Mouse (Mus musculus) cerebellum, postnatal 10 days (tissue): ENCODE data around the gene Cryaa.
"Not testable (repeated sequence)": the region's sequence is repeated elsewhere in the genome, so short reads cannot be mapped to it uniquely, and the experiment has no call there.

Experiments
- DNase-seq, 2 experiments: peaks; one replicate each; pipeline ENCODE4 v3.0.0; 2021; ENCODE audit warnings: mixed read lengths in 2 of 2

Gene Cryaa

DNA sequence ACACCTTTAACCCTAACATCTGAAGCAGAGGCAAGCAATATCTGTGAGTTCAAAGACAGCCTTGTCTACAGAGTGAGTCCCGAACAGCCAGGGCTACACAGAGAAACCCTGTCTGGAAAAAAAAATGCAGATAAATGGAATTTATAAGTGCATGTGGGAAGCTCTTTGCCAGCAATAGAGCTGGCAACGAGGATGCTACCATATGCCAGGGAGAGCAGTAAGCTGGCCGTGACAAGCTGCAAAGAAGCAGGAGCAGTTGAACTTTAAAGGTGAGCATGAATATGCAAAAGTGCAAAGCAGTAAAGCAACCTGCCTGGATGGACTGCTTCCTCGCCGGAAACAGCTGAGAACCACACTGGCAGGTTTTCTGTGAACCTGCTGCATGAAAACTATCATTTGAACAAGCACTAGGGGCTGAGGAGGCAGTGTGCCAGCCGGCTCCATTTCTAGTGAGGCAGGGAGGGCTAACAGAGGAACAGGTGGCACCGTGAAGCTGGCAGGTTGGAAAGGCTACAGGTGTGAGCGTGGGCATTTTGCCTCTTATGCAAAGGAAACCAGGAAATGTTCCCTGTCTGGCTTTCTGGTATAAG is 16.9 kb upstream of the Cryaa start:
- peak; percentile 87 to 88 for DNase-seq

- peak in 1 of 2 experiments; percentile 43 for DNase-seq
These were observed 14.8 kb upstream of the Cryaa start for GRCm38 (mm10) chr17:31662855-31663254.

- DNase-seq: peak; percentile 90
These were observed 12.8 kb upstream of the Cryaa start for GRCm38 (mm10) chr17:31664760-31665159.

- DNase-seq: no peak
These were observed 9.3 kb upstream of the Cryaa start for GRCm38 (mm10) chr17:31668306-31668705.

DNA sequence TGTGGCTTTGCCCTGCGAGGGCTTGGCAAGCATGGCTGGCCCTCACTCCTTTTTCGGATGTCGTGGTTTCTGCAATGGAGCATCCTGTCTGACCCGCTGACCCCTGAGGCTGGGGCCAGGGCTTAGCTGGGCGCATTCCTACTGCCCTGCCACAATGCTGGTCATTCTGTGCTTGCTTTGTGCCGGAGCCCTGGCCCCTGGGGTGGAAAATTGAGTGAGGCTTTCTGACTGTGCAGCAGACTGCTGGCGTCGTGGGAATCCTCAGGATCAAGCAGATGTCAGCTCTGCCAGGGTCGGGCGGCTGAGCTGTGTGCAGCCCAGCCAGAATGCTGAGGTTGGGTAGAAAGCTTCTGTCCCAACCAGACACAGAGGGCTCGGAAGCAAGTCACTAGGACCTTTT is 7.4 kb upstream of the Cryaa start:
- DNase-seq: peak; percentile 46 to 66

DNA sequence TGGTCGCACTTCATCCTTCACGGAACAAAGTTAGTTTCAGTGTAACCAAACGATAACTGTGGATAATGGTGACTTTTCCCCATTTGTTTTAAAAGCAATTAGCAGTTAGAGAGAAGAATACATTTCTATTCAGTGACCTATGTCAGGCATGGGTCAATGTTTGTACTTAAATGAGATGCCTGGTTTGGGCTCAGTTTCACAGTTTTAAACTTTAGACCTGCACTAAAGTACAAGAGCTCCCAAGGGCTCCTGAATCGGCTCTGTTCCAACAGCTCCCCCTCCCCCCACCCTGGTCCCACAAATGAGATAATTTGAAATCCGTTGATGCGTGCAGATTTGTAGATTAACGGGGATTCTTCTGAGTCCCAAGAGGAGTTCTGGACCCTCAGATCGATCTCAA is 5.9 kb upstream of the Cryaa start:
- no peak for DNase-seq

GRCm38 (mm10) chr17:31672279-31672678 is 5.3 kb upstream of the Cryaa start:
- no peak for DNase-seq

DNA sequence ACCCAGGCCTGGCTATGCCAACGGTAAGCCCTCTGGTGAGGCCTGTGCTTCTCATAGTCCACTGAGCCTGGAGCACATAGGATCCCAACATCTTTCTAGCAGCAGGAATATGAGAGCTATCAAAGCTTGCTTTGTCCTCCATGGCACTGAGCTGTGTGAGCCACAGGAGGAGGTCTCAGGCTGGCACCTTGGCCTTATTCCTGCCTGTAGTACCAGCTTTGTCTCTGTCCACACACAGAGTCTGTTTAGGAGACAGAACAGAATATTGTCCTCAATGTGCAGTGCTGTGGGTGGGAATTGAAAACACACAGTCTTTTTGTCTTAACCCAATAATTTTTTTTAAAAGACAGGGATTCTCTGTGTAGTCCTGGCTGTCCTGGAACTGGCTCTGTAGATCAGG is 3.2 kb upstream of the Cryaa start:
- no peak for DNase-seq

DNA sequence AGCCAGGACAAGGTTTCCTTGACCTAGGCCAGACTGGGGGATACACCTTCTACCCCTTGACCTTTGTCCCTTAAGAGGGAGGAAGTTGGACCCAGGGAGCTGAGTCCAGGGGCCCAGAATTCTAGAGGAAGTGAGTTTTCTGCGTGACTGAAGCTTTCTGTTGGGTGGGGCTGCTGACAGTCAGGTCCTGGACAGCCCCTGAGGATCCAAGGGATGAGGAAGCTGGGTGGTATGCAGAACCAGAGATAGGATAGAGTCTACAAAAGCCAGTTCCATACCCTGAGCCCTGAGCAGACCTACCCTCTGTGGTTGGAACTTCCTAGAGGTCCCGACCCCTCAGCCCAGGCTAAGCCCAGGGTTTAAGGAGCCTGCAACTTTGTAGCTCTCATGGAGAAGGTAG is 2.8 kb downstream of the Cryaa start:
- no peak for DNase-seq

DNA sequence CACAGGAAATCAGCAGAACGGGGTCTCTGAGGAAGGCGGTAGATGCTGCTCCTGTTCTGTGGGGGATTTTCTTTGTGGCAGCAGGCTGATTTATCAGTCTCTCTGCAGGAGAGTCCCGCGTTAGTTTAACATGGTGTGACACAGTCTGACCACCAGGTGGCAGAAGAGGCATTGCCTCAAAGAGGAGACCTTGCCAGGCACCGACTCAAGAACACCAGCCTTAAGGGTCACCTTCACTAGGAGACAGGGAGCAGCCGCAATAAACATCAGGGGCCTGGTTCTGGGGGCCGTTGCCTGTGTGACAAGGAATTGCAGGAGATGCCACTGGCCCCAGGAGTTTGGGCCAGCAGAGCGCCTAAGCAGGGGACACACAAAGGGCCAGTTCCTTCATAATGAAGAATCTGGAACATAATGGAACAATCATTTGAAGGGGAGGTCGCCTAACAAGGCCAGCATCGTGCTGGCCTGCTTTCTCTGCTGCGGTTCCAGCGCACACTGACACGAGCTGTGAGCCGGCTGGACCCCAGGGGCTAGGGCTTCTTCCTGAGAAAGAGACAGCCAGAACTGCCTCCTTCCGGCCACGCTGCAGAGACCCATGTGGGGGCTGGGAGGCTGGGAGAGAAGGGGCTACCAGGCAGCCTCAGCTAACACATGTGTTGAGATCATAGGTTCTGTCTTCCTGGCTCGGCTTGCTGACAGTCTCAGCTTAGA is 8.1 kb downstream of the Cryaa start:
- peak; percentile 93 to 94 for DNase-seq

DNA sequence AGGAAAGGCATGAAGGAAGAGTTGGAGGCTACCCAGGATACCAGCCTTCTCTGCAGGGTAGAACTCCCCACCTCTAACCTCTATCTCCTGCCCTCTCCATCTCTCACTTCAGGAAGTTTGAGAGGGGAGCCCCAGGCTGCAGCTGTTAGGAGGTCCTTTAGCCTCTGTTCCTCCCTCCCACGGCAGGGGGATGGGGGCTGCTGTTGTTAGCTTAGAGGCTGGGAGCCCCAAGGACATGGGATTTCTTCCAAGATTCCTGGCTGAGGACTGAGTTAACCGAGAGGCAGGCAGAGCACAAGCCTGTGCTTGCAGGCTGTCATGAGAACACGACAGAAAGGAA is 8.6 kb downstream of the Cryaa start:
- DNase-seq: peak in 1 of 2 experiments; percentile 28

GRCm38 (mm10) chr17:31688112-31688511 is 10.5 kb downstream of the Cryaa start:
- no peak for DNase-seq

DNA sequence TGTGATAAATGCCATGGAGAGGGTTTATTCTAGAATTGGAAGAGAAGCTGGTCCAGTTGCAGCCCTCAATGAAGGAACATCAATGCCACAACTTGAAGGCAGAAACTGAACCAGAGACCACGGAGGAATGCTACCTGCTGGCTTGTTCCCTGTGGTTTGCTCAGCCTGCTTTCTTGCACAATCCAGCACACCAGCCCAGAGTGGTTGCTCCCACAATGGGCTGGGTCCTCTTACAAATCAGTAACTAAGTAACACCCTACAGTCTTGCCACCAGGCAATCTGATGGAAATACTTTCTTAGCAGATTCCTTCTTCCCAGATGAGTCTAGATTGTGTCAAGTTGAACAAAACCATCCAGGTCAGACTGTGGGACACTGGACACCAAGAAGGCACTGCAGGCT is 12.0 kb downstream of the Cryaa start:
- DNase-seq: no peak

GRCm38 (mm10) chr17:31692918-31693317 is 15.3 kb downstream of the Cryaa start:
- no peak for DNase-seq

- DNase-seq: peak; percentile 72 to 75
These were observed 15.9 kb downstream of the Cryaa start for GRCm38 (mm10) chr17:31693330-31694022.

- DNase-seq: no peak
These were observed 16.4 kb downstream of the Cryaa start for GRCm38 (mm10) chr17:31694023-31694376.

- DNase-seq: no peak
These were observed 17.3 kb downstream of the Cryaa start for GRCm38 (mm10) chr17:31694949-31695348.

DNA sequence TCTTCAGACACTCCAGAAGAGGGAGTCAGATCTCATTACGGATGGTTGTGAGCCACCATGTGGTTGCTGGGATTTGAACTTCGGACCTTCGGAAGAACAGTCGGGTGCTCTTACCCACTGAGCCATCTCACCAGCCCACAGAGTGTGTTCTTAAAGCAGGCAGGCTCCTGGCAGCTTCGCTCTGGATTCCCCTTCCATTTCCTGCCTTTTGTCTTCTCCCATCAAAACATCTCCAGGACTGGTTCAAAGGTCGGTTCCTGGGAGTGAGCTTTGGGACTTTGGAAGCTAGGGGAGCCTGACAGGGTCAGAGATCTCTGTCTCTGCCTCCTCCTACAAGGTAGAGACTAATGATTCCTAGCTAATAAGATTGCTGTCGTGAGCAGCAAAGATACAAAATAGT is 17.7 kb downstream of the Cryaa start:
- not testable (repeated sequence) for DNase-seq

- DNase-seq: peak; percentile 77 to 87
These were observed 20.7 kb downstream of the Cryaa start for GRCm38 (mm10) chr17:31698347-31698746.

- DNase-seq: peak in 1 of 2 experiments; percentile 28
These were observed 25.8 kb downstream of the Cryaa start for GRCm38 (mm10) chr17:31703276-31703980.

DNA sequence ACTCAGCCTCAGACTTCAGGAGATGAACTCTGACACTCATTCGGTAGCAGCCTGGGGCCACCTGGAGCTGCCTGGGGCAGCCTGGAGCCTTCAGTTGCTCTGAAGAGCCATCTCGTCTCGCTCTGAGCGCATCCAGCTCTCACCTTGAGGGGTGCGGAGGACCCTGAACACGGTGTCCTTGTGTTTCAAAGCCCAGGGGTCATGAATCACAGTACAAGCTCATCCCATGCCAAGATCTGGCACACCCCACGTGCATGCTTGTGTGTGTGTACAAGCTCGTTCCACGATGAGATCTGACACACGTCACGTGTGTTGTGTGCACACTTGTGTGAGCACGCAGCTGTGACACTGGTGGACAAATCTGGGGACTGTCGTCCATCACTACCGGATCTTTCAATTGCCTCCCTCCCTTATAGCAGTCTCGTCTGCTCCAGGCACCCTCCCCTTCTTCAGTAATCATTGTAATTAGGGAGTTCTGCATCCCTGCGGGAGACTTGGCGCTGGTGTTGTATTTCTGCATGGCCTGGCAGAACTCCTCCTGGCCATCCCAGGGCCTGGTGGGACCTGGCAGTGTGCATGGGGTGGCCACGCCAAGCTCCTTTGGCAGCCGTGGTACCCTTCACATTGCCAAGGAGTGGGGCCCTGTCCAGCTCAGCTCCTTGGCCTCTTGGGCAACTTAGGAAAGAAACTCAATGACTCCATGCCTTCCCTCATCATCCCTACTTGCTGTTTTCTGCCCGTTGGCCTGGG is 27.8 kb downstream of the Cryaa start:
- DNase-seq: peak; percentile 98 to 99

DNA sequence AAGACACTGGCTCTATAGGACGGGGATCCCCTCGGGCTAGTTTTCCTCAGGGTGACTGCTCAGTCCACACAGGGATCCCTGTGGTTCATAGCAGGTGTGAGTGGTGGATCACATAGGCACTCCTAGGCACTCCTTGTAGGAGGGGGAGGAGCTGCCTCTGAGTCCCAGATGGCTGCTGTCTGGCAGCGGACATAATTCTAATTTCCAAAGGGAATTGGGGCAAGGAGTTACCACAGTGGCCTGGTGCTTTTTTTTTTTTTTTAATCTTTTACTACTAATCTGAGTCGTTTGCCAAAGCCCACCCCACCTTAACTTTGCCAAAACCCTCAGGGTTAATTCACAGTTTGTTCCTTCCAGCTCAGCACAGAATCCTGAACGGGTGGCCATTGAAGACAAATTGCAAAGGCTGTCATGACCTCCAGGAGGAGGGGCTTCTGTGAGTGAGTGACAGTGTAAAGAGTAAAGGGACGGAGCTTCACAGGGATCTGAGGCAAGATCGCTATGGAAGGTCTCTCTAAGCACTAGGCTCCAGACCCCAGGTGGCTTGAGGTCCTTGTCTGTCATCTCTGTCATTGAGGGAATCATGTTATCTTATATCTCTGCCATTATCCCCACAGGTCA is 31.6 kb downstream of the Cryaa start:
- DNase-seq: peak in 1 of 2 experiments; percentile 35
